Comparison of ENCODE assay signal across 31 mouse cellular contexts in the genomic region with DNA sequence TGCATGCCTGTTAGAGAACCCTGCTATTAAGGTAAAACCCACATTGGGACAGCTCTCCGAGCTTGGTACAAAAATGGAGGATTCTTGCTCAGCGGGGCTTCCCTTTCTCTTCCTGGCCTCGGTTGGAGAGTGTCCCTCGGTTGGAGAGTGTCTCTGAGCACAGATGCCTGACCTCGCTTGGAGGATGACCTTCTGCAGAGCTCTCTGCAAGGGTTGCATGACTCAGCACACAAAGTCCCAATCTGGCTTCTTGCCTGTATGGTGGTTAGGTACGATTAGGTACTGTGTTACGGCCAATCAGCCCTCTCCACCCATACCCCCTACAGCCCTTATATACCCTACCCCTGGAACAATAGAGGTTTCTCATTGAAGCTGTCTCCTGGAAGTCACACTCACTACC.
DNase-seq lines count a peak whose midpoint lies in the region; ATAC-seq and TF ChIP-seq lines count a peak whose summit lies in the region.
"Had no signal": no experiment of that assay in that cellular context is flagged by ENCODE, and none has a peak within 500 bp of the region (broad histone marks: within the 10 kb centered on the region; RNA-seq: fewer than 3 reads in every experiment).

No protein-coding gene starts in this region.

- no peaks in the 10 kb centered on the region for H3K36me3 ChIP-seq in kidney, adult 2 months (ENCODE audit: control insufficient read depth, insufficient read depth, low read length)
- H3K36me3 ChIP-seq in kidney, embryonic 15.5 days, result no peaks in the 10 kb centered on the region
- no peaks in the 10 kb centered on the region for H3K36me3 ChIP-seq in testis, adult 2 months (ENCODE audit: control insufficient read depth, insufficient read depth, low read length)
- no peaks in the 10 kb centered on the region for H3K36me3 ChIP-seq in forebrain, embryonic 15.5 days
- H3K36me3 ChIP-seq: embryonic facial prominence, embryonic 13.5 days; forebrain, embryonic 12.5 days; G1E; heart, embryonic 15.5 days; limb, embryonic 12.5 days; liver, embryonic 13.5 days; midbrain, embryonic 15.5 days; neural tube, embryonic 12.5 days had no signal

- H3K27me3 ChIP-seq in kidney, adult 2 months (replicated peaks; ENCODE audit: control insufficient read depth, insufficient read depth, low read length), result no peaks in the 10 kb centered on the region
- no peaks in the 10 kb centered on the region for H3K27me3 ChIP-seq in kidney, embryonic 15.5 days
- no peaks in the 10 kb centered on the region for H3K27me3 ChIP-seq in testis, adult 2 months (ENCODE audit: control insufficient read depth, insufficient read depth, low read length)
- no peaks in the 10 kb centered on the region for H3K27me3 ChIP-seq in forebrain, embryonic 15.5 days
- H3K27me3 ChIP-seq: CH12.LX; embryonic facial prominence, embryonic 13.5 days; forebrain, embryonic 12.5 days; heart, embryonic 15.5 days; limb, embryonic 12.5 days; liver, embryonic 13.5 days; midbrain, embryonic 15.5 days; neural tube, embryonic 12.5 days; Patski had no signal

- WGBS in kidney, adult 2 months, result 50% methylated on average over 7 of the region's 7 CpGs
- WGBS in kidney, embryonic 15.5 days, result 79% methylated on average over 7 of the region's 7 CpGs
- 77% methylated on average over 7 of the region's 7 CpGs for WGBS in forebrain, embryonic 15.5 days

- no peak overlapping the region for H3K4me2 ChIP-seq in kidney, embryonic 15.5 days
- H3K4me2 ChIP-seq in forebrain, embryonic 15.5 days (replicated peaks), result no peak overlapping the region
- H3K4me2 ChIP-seq: embryonic facial prominence, embryonic 13.5 days; forebrain, embryonic 12.5 days; heart, embryonic 15.5 days; hindbrain, embryonic 14.5 days; limb, embryonic 12.5 days; liver, embryonic 13.5 days; midbrain, embryonic 15.5 days; neural tube, embryonic 12.5 days had no signal

- peak; percentile 67 for DNase-seq in kidney, adult 2 months
- no peak for DNase-seq in testis, postnatal 14 days (ENCODE audit: low spot score)
- DNase-seq in adrenal gland, postnatal 36 days, result peak; percentile 74 to 82
- DNase-seq in urinary bladder, postnatal 4 days (ENCODE audit: low spot score in 2 of 2), result no peak
- DNase-seq: B cell, adult 2 months; cerebellum, adult 18-20 months; cerebellum, postnatal 25 days; embryo, embryonic 11 days; heart, postnatal 4 days; liver, embryonic 13.5 days; lung, adult 2 months; lung, postnatal 36 days; thymus, adult 18-20 months; thymus, postnatal 4 days had no signal

- no peak overlapping the region for H3K27ac ChIP-seq in kidney, adult 2 months (ENCODE audit: insufficient read depth, low read depth, low read length)
- no peak overlapping the region for H3K27ac ChIP-seq in kidney, embryonic 15.5 days
- H3K27ac ChIP-seq in testis, adult 2 months (ENCODE audit: control insufficient read depth, insufficient read depth, low read depth, low read length), result peak overlapping the region; percentile 31
- no peak overlapping the region for H3K27ac ChIP-seq in forebrain, embryonic 15.5 days (replicated peaks)
- H3K27ac ChIP-seq: embryonic facial prominence, embryonic 13.5 days; forebrain, embryonic 12.5 days; hindbrain, embryonic 14.5 days; kidney, postnatal 0 days; layer of hippocampus, adult 2 months; limb, embryonic 12.5 days; liver, embryonic 13.5 days; midbrain, embryonic 15.5 days; neural tube, embryonic 12.5 days had no signal

- H3K9me3 ChIP-seq in kidney, embryonic 15.5 days (replicated peaks), result no peaks in the 10 kb centered on the region
- H3K9me3 ChIP-seq in forebrain, embryonic 15.5 days, result no peaks in the 10 kb centered on the region
- H3K9me3 ChIP-seq: embryonic facial prominence, embryonic 13.5 days; forebrain, embryonic 12.5 days; G1E; heart, embryonic 15.5 days; limb, embryonic 12.5 days; liver, embryonic 13.5 days; midbrain, embryonic 15.5 days; neural tube, embryonic 12.5 days had no signal

- TF ChIP-seq CTCF in kidney, adult 2 months (conservative IDR thresholded peaks at IDR 0.05; ENCODE audit: insufficient read depth, insufficient read length, low read depth, low read length), result no peak
- TF ChIP-seq CTCF in testis, adult 2 months (IDR thresholded peaks at IDR 0.05; ENCODE audit: control insufficient read depth, insufficient read depth, insufficient replicate concordance, low read depth, low read length), result no peak

- H3K4me1 ChIP-seq in kidney, adult 2 months (ENCODE audit: control insufficient read depth, insufficient read depth, low read length), result peaks cover 8% of the 10 kb centered on the region; the same call in 1 of the 2 replicates
- peaks cover 7% of the 10 kb centered on the region for H3K4me1 ChIP-seq in kidney, embryonic 15.5 days
- no peaks in the 10 kb centered on the region for H3K4me1 ChIP-seq in testis, adult 2 months (ENCODE audit: control insufficient read depth, insufficient read depth, low read length)
- 0 out of 2 replicates have a peak, but pooled peaks cover 12% of the 10 kb centered on the region for H3K4me1 ChIP-seq in forebrain, embryonic 15.5 days
- H3K4me1 ChIP-seq: forebrain, embryonic 12.5 days; limb, embryonic 12.5 days; midbrain, embryonic 15.5 days; neural tube, embryonic 12.5 days had no signal

- ATAC-seq in kidney, embryonic 15.5 days (replicated peaks; ENCODE audit: low FRiP score), result no peak
- ATAC-seq in forebrain, embryonic 15.5 days (replicated peaks), result no peak
- ATAC-seq: inflammation-experienced regulatory T-cells, adult 6 months; midbrain, embryonic 15.5 days; Patski had no signal

- H3K9ac ChIP-seq in kidney, embryonic 15.5 days, result no peak overlapping the region
- H3K9ac ChIP-seq in forebrain, embryonic 15.5 days (replicated peaks), result no peak overlapping the region
- H3K9ac ChIP-seq: embryonic facial prominence, embryonic 13.5 days; forebrain, embryonic 12.5 days; heart, embryonic 15.5 days; hindbrain, embryonic 14.5 days; limb, embryonic 12.5 days; liver, embryonic 13.5 days; midbrain, embryonic 15.5 days; neural tube, embryonic 12.5 days had no signal

- no peak for TF ChIP-seq POLR2A in kidney, adult 2 months (IDR thresholded peaks at IDR 0.05; ENCODE audit: low read depth, low read length)
- TF ChIP-seq POLR2A in testis, adult 2 months (IDR thresholded peaks at IDR 0.05; ENCODE audit: control insufficient read depth, low read depth, low read length), result no peak

- no peak overlapping the region for H3K4me3 ChIP-seq in kidney, adult 2 months (ENCODE audit: insufficient read depth, low read depth, low read length)
- no peak overlapping the region for H3K4me3 ChIP-seq in kidney, embryonic 15.5 days (replicated peaks)
- H3K4me3 ChIP-seq in testis, adult 2 months (ENCODE audit: control insufficient read depth, low read depth, low read length), result no peak overlapping the region
- H3K4me3 ChIP-seq in forebrain, embryonic 15.5 days, result no peak overlapping the region
- H3K4me3 ChIP-seq: embryonic facial prominence, embryonic 13.5 days; erythroblast, embryonic 14.5 days; forebrain, embryonic 12.5 days; heart, embryonic 15.5 days; layer of hippocampus, adult 2 months; limb, embryonic 12.5 days; liver, embryonic 13.5 days; midbrain, embryonic 15.5 days; neural tube, embryonic 12.5 days had no signal

Comparison
In these comparisons a context has a peak if more than half of its experiments do, and no peak if none do; other contexts are left out.
1. DNase-seq: peak in kidney, adult 2 months (single experiment) and adrenal gland, postnatal 36 days (2 of 2); none in testis, postnatal 14 days (single experiment) and urinary bladder, postnatal 4 days (0 of 2).